Mouse (Mus musculus) embryonic fibroblast, embryonic 13.5 days (primary cell): Measurements from ENCODE around the gene Otud7b.

ENCODE experiments used
- CTCF ChIP-seq: IDR thresholded peaks from 2 replicates; pipeline ENCODE4 v1.5.1; 2011; ENCODE audit warnings: mild to moderate bottlenecking, control low read depth, low read length, moderate library complexity, borderline replicate concordance; ENCODE audit not compliant: insufficient read depth
- POLR2A ChIP-seq: IDR thresholded peaks from 2 replicates; pipeline ENCODE4 v1.6.1; 2011; ENCODE audit warnings: low read depth, mild to moderate bottlenecking, control low read depth, low read length, moderate library complexity

DNA sequence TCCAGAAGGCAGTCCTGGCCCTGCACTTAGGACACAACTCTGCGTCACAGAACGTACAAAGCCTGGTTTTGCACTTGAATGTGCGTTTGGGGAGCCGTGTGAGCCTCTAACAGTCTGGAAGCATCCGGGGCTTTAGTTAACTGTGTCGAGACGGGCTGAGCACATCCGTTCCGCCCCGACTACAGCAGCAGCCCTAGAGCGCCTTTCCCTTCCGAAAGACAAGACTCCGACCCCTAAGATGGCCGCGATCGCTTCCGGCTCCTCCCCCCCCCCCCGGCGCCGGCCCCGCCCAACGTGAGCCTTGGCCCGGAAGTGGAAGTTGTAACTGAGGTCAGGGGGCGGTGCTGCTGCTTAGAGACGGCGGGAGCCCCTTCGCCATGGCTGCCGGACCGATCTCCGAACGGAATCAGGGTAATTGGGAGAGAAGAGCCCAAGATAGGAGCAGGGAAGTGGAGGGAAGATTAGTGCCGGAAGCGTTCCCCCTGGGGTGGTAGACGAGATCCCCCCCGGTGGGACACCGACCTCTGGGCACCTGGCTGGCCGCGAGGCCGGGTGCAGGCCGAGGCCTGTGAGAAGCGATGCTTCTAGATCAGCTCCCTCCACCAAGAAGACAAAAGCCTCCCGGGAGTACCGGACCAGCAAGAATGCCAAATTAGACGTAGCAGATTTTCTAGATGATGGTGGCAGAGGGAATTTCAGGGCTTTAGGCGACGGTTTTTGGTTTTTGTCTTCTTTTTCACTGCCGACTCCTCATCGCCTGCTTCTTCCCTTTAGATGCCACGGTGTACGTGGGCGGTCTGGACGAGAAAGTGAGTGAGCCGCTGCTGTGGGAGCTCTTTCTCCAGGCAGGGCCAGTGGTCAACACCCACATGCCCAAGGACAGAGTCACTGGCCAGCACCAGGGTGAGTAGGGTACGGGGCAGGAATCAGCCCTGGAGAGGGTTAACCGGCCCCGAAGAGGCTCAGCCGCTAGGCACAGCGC is 68.2 kb downstream of the Otud7b start, which contains the start of gene Sf3b4:
- TF ChIP-seq CTCF (no peak), POLR2A (peak; percentile 93)
